Mouse (Mus musculus): ENCODE data around the gene Spint2. TPM values are rescaled to one million over a fixed set of nuclear protein-coding genes. Genes with fewer than 3 reads are reported as not detected.
A peak's percentile ranks its signal among the peaks of the same experiment; 100 is the strongest.
"Not testable (repeated sequence)": the region's sequence is repeated elsewhere in the genome, so short reads cannot be mapped to it uniquely, and the experiment has no call there.

The Spint2 gene
- total RNA-seq, 4 experiments from 2014 or later: 11.2 to 15.9 (median 12.5) TPM

DNA sequence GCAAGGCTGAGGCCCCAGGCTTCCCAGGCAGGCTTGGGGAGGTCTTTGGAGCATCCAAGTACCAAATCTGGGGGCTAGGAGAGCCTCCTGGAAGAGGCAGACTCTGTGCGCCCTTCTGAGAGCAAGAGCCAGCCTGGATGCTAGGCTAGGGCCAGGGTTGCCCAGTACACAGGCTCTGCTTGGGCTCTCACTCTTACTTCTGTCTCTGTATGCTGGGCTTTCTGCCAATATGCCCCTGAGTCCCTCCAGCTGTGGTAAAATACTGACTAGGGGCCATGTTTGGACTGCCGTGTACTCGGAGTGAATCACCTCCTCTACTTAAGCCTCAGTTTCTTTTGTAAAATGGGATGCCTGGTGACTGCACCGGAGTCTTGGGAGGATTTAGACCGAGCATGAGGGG, 35.7 kb downstream of the Spint2 start:
- DNase-seq (ENCODE audit: low spot score in 2 of 2): no peak

DNA sequence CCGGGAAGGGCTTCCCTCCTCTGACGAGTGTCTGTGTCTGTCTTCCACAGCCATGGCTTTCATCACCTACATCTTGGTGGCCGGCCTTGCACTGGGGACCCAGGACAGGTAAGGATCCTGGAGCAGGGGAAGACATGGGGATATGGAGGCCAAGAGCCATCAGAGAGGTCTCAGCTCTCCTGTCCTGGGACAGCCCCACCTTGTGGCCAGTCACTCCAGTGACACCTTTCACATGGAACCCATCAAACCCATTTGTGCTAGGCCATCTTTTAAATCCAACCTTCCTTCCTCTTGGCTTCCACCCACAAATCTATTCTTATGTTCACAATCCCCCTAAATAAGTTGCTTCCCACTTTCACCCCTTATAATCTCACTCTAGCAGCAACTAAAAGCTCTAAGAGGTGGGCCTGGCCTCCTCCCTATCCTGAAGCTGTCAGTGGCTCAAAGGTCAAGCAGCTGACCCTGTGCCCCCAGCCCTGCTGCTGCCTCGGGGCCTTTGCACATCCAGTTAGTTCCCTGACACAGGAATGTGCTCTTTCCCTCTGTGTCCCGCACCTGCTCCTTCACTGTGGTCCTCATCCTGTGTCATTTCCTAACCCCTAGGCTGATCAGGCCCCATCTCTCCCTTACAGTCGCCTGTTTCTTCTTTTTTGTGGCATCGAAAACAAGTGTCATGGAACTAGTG, 36.8 kb downstream of the Spint2 start:
- DNase-seq (ENCODE audit: low spot score in 2 of 2): no peak

DNA sequence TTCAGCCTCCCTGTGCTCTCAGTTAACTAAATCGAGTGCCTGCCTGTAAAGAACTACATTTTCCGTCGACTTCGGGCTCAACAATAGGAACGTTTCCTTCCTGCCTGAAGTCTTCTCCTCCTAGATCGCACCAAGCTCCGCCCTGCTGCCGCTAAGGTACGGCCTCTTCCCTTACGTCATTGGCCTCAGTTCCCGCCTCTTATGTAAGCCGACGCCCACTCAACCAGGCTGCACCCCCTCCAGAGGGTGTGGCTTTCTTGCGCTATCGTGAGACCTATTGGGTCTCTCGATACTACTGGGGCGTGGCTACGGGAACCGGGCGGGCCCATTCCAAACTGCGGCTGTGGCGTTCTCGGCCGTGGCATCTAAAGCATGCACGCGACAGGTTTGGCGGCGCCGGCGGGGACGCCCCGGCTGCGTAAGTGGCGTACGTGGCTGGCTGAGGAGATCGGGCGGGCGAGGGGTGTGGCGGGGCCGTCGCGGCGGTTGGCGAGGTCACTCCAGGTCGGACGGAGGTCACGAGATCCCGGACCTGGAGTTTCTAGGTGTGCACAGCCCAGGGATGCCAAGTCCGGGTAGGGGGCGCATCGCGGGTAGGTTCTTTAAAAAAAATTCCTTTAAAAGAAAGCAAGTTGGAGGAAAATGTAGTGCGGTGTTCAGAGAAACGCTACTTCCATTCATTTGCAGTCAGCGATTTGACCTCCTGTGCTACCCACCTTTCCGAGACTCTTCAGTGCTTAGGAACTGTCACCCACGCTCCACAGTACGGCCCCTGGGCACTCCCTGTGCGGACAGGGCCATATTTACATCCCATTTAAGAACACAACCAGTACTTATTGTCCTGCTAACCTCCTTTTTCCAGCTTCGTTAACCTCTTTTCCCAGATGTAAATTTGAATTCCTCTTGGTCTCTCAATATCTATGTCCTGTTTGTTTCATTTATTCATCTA, 43.4 kb downstream of the Spint2 start, which contains the start of gene Yif1b:
TSS of gene Yif1b (plus strand) at position 311 of the 949 bp plus-strand sequence.
- peak; percentile 97 for DNase-seq (ENCODE audit: low spot score in 2 of 2)

DNA sequence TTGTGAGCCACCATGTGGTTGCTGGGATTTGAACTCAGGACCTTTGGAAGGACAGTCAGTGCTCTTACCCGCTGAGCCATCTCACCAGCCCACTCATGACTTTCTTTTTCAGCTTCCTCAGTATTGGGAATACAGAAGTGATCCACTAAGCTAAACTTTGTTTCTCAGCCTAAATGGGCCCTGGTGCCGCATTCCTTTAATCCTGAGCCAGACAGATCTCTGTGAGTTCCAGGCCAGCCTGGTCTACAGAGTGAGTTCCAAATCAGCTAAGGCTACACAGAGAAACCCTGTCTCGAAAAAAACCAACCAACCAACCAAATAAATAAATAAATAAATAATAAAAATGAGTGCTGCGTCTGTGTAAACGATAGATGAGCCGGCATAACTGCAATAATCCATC, 44.1 kb downstream of the Spint2 start:
- DNase-seq (ENCODE audit: low spot score in 2 of 2): not testable (repeated sequence)

DNA sequence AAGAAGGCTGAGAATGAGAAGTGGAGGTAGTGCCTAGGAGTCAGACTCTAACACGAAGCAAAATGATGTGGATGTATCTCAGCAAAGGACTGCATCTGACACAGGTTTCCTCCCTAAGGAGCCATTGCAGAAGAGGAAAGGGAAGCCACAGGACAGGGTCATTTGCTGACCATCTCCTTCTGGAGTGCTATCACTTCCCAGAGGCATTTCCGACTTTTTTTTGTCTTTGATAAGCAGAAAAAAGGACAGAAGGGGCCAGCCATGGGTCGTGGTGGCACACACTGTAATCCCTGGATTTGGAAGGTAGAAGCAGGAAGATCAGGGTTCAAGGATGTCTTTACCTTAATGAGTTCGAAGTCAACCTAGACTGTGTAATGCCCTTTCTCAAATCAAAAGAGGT, 45.1 kb downstream of the Spint2 start:
- no peak for DNase-seq (ENCODE audit: low spot score in 2 of 2)

DNA sequence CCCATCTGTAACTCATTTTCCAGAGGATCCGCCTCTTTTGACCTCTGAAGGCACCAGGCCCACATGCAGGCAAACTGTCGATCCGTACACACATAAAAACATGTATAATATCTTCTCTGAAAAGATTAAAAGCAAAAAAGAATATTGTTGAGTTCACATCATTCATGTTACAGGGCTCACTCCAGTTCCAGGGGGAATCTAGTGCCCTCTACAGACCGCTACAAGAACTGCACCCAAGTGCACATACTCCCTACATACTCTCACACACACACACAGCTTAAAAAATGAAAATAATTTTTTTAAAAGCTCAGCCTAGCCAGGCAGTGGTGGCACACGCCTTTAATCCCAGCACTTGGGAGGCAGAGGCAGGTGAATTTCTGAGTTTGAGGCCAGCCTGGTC, 47.1 kb downstream of the Spint2 start:
- DNase-seq (ENCODE audit: low spot score in 2 of 2): no peak

DNA sequence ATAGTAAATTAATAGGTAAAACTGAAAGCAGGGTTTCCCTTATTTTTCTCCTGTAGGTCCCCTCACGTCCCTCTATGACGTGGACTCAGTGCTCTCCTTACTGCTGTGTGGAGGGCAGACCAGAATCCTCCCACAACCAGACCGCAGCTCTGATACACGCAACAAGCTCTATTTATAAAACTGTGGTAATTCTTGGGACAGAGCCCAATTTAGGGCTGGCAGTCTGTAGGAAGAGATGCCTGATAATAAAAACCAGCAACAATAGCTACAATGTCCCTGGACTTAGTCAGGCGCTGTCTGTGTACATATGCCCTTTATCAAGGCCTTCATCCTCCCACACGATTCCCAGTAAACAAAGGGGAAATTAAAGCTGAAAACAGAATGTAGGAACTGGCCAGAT, 48.0 kb downstream of the Spint2 start:
- no peak for DNase-seq (ENCODE audit: low spot score in 2 of 2)

DNA sequence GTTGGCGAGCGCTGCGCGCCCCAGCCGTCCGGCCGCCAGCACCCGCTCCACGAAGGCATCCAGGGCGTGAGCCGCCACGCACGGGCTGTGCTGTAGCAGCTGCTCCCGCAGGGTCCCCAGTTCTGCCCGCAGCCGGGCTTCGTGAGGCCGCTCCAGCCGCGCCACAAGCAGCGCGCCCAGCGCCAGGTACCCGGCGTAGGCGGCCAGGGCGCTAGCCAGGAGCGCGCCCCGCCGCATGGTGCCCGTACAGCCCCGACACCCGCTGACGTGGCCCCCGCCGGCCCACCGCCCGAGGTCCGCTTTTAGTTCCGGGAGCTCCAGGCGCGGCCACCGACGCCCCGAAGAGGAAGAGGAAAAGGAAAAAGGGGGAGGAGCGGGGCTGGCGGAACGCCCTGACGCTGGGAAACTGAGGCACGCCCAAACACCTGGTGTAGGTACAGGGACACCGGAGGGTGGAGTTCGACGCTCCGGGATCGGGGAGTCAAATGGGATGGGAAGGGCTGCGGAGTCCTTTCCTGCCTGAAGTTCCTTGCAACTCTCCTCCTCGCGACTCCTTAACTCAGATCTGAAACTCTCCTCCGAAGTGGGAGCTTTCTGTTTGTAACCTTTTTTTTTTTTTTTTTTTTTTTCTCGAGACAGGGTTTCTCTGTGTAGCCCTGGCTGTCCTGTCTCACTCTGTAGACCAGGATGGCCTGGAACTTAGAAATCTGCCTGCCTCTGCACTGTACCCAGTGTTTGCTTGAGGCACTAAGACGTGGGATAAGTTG, 49.3 kb downstream of the Spint2 start, which contains the start of gene Kcnk6:
TSS of gene Kcnk6 (minus strand) at position 269 of the 767 bp plus-strand sequence.
- peak in 1 of 2 experiments; percentile 33 for DNase-seq (ENCODE audit: low spot score in 2 of 2)

DNA sequence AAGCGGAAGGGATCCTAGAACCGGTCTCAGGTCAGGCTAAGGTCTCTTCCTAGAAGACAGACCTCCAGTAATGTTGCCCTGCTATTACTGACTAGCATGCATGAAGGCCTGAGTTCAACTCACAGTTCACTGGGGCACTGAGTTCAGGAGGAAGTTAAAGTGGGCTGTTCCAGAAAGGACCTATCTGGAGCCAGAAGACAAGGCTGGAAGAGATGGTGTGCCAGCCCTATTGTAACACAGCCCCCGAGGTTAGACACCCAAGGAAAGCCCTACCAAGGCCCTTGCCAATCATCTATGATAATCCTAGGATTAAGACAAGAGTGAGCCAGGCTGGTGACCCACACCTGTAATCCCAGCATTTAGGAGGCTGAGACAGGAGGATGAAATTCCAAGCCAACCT, 50.2 kb downstream of the Spint2 start:
- no peak for DNase-seq (ENCODE audit: low spot score in 2 of 2)

DNA sequence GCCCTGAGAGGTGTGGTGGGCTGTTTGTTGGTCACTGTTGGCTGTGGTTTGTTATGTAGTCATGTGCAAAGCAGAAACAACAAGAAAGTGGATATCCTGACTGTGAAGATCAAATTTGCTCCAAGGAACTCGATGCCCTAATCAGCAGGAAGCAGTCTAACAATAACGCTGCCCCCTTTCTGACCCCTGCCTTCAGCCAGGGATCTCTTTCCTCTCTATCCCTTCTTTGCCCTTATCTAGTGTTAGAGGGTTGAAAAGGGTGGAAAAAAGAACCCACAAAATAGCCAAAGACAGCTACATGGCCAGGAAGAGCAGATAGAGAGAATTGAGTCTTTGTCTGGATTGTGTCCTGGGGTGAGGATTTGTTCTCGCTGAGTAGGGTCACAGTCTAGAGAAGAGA, 51.2 kb downstream of the Spint2 start:
- DNase-seq (ENCODE audit: low spot score in 2 of 2): no peak

DNA sequence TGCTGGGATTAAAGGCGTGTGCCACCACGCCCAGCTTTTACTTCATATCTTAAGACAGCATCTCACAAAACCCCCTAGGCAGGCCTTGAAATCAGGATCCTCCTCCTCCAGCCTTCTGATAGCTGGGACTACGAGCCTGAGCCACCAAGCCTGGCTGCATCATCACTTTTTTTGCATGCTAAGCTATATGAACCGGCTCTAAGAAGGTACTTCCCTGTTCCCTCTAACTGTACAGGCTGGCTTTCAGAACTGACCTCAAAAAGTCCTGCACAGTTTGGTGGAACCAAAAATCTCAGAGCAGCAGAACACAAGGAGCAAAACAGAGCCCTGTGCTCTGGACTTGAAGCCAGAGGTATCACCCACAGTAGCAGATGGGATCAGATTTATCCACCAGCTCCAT, 53.5 kb downstream of the Spint2 start:
- DNase-seq (ENCODE audit: low spot score in 2 of 2): no peak

DNA sequence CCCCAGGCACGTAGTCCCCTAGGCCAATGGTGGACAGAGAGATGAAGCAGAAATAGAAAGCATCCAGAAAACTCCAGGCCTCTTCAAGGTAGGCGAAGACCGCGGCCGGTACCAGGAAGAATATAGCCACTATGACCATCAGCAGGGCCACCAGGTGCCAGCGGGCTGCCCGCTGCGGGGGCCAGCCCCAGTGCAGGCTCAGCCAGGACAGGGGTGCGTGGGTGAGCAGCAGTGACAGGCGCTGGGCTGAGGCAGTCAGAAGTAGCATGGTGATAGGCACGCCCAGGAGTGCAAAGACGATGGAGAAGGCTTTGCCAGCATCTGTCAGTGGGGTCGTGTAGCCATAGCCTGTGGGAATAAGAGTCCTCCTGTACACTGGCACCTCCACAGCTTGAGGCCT, 56.2 kb downstream of the Spint2 start:
- no peak for DNase-seq (ENCODE audit: low spot score in 2 of 2)

DNA sequence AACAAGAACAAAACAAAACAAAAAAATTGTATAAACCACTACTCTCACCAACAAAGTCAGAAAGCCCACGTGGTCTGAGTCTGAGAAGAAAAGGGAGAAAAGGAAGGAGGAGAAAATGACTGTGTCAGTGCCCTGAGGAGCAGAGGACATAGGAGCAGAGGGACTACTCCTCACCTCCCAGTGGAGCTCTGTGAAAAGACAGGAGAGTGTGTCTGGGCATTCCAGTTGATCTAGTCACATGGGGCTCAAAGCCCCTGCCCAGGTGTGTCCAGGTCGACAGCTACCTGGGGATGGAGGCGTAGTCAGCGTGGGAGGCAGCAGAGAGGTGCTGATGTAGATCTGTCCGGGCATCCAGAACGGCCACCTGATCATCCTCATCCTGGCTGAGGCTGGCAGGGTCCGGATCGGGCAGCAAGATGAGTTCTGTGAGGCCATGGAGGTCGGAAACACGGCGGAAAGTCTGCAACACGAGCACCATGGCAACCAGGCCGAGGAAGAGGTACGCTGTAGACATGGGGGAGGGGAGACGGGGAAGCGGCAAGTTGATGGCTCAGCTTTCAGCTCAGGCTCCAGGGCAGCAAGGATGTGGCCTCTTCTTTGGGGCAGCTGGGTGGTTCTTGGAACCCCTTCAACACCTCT, 56.8 kb downstream of the Spint2 start:
- DNase-seq (ENCODE audit: low spot score in 2 of 2): no peak

DNA sequence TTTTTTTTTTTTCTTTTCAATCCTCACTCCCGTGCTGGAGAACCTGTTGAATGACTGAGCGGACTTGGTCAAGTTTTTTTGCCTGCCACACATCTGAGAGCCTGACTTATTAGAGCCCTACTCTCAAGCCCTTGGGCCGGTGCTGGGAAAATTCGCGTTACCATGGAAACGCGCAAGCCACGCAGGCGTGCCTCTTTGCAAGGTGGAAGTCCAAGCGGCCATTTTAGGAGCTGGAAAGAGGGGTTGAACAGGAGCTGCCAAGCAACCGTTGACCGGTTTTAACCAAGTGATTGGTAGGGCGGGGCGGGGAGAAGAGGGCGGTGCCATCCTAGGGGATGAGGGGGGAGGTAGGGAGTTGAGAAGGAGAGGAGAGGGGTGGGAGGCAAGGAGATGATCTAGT, 66.9 kb downstream of the Spint2 start:
- no peak for DNase-seq (ENCODE audit: low spot score in 2 of 2)

DNA sequence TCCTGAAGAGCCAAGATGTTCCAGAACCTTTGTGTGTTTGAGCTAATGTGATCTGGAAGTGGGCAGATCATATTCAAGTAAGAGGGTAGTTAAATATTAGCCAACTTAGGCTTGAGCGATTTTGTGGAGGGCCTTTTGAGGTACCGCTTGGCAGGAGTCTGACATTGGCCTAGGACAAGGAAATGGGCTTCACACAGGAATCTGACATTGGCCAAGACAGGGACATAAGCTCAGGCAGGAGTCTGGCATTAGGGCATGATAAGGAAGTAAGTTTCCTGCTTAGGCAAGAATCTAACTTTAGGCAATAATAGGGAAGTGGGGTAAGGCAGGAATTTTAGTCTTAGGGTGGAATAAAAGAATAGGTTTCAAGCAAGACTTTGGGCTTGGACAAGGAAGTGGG, 67.5 kb downstream of the Spint2 start:
- DNase-seq (ENCODE audit: low spot score in 2 of 2): no peak

DNA sequence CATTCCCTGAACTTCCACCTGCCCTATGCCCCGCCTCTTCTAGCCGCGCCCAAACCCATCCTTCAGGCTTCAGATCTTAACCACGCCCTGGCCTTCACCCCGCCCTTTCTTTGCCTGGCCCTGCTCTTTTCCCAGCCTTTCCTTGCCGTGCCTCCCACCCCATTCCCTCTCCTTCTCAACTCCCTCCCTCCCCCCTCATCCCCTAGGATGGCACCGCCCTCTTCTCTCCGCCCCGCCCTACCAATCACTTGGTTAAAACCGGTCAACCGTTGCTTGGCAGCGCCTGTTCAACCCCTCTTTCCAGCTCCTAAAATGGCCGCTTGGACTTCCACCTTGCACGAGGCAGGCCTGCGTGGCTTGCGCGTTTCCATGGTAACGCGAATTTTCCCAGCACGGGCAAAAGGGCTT, 68.0 kb downstream of the Spint2 start, which contains the start of gene Catsperg1:
TSS of gene Catsperg1 (minus strand) at position 361 of the 408 bp plus-strand sequence.
- DNase-seq (ENCODE audit: low spot score in 2 of 2): no peak

DNA sequence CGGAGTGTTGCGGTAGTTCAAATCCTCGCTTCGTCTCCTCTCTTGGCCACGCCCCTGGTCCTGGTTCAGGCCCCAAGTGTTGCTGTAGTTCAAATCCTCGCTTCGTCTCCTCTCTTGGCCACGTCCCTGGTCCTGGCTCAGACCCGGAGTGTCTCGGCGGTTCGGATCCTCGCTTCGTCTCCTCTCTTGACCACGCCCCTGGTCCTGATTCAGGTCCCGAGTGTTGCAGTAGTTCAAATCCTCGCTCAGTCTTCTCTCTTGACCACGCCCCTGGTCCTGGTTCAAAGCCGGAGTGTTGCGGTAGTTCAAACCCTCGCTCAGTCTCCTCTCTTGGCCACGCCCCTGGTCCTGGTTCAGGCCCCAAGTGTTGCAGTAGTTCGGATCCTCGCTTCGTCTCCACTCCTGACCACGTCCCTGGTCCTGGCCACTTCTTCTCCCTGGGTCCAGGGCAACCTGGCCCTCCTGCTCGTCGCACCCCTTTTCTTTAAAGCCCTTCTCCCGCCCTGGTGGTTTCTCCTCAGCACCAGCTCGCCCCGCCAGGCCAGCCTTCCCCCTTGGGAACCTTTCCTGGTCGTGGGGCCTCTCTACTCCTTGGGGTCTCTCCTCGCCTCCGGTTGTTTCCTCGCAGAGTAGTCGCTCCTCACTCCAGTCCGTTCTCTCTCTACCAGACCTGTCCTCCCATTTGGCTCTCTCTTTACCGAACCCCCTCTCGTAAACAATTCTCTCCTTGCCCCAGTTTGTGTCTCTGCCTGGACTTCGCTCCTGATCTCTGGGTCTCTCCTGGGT, 68.7 kb downstream of the Spint2 start:
- not testable (repeated sequence) for DNase-seq (ENCODE audit: low spot score in 2 of 2)

DNA sequence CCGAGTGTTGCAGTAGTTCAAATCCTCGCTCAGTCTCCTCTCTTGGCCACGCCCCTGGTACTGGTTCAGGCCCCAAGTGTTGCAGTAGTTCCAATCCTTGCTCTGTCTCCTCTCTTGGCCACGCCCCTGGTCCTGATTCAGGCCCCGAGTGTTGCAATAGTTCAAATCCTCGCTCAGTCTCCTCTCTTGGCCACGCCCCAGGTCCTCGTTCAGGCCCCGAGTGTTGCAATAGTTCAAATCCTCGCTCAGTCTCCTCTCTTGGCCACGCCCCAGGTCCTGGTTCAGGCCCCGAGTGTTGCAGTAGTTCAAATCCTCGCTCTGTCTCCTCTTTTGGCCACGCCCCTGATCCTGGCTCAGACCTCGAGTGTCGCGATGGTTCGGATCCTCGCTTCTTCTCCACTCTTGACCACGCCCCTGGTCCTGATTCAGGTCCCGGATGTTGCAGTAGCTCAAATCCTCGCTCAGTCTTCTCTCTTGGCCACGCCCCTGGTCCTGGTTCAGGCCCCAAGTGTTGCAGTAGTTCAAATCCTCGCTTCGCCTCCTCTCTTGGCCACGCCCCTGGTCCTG, 69.4 kb downstream of the Spint2 start:
- no peak for DNase-seq (ENCODE audit: low spot score in 2 of 2)

DNA sequence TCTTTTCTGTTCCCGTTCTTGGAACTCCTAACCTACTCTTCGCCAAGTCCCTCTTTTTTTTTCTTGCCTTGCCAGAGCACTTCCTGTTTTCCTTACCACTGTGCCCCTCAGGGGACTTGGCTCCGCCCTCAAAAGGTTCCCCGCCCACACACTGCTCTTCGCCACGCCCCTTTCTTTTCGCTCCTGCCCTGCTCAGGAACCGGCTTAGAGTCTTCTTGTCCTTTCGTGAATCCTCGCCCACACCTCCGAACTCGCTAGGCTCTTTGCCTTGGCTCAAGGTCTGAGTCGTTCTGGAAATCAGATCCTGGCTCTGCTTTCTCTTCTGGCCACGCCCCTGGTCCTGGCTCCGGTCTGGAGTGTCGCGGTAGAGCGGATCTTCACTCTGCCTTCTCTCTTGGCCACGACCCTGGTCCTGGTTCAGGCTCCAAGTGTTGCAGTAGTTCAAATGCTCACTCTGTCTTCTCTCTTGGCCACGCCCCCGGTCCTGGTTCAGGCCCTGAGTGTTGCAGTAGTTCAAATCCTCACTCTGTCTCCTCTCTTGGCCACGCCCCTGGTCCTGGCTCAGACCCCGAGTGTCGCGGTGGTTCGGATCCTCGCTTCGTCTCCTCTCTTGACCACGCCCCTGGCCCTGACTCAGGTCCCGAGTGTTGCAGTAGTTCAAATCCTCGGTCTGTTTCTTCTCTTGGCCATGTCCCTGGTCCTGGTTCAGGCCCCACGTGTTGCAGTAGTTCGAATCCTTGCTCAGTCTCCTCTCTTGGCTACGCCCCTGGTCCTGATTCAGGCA, 70.1 kb downstream of the Spint2 start:
- DNase-seq (ENCODE audit: low spot score in 2 of 2): peak; percentile 91 to 92

Data from gastrocnemius, adult 8-10 months (tissue).